Mouse (Mus musculus) liver, adult 2 months (tissue): ENCODE measurements around the gene Cst11. TPM values are rescaled to one million over a fixed set of nuclear protein-coding genes. Genes with fewer than 3 reads are reported as not detected.
A peak's percentile ranks its signal among the peaks of the same experiment; 100 is the strongest.

Experiments used
- DNase-seq: peaks from one replicate; pipeline ENCODE4 v3.0.0-alpha.2; 2011; ENCODE audit warnings: low read depth, low spot score; ENCODE audit errors: extremely low read depth
- H3K27ac ChIP-seq: fragments of 200-500 bp; replicated peaks from 2 replicates; pipeline ENCODE4 v1.5.1; 2012; ENCODE audit warnings: low read depth, mild to moderate bottlenecking, control low read depth, inconsistent platforms, low read length; ENCODE audit not compliant: insufficient read depth
- H3K27me3 ChIP-seq: fragments of 200-500 bp; 2 replicates; pipeline ENCODE4 v1.6.1; 2012; ENCODE audit warnings: mild to moderate bottlenecking, moderate library complexity, low read length, inconsistent platforms; ENCODE audit not compliant: control insufficient read depth, insufficient read depth
- H3K36me3 ChIP-seq: fragments of 200-500 bp; 2 replicates; pipeline ENCODE4 v1.6.1; 2012; ENCODE audit warnings: low read length, inconsistent platforms; ENCODE audit not compliant: control insufficient read depth, insufficient read depth
- H3K4me1 ChIP-seq: fragments of 200-500 bp; 2 replicates; pipeline ENCODE4 v1.6.1; 2011; ENCODE audit warnings: low read length; ENCODE audit not compliant: control insufficient read depth, insufficient read depth
- H3K4me3 ChIP-seq: fragments of 200-500 bp; 2 replicates; pipeline ENCODE4 v1.5.1; 2011; ENCODE audit warnings: low read depth, mild to moderate bottlenecking, control low read depth, low read length, moderate library complexity; ENCODE audit not compliant: insufficient read depth
- H3K79me2 ChIP-seq: fragments of 200-500 bp; 2 replicates; pipeline ENCODE4 v1.6.1; 2012; ENCODE audit warnings: inconsistent platforms, mild to moderate bottlenecking, low read length, moderate library complexity; ENCODE audit not compliant: control insufficient read depth, insufficient read depth
- H3K9ac ChIP-seq: fragments of 200-500 bp; 2 replicates; pipeline ENCODE4 v1.6.1; 2012; ENCODE audit warnings: low read depth, mild to moderate bottlenecking, control low read depth, inconsistent platforms, low read length
- CTCF ChIP-seq: fragments of 200-500 bp; IDR thresholded peaks from 2 replicates; pipeline ENCODE4 v1.5.1; 2011; ENCODE audit warnings: low read depth, low read length, control low read depth
- POLR2A ChIP-seq: fragments of 200-500 bp; IDR thresholded peaks from 2 replicates; pipeline ENCODE4 v1.6.1; 2011; ENCODE audit warnings: low read length, control low read depth; ENCODE audit not compliant: insufficient read depth; ENCODE audit errors: extremely low read depth
- WGBS: fragments of 180-500 bp; shearing (Covaris S2); methylation state at CpG from one replicate; pipeline ENCODE4 v1.1.7; 2018; 5-methylcytosine and 5-hydroxymethylcytosine counted together
- polyA plus RNA-seq: library from polyadenylated mRNA; depleted of rRNA; stranded (reverse); fragments of >200 nt; gene quantifications from 2 replicates; pipeline ENCODE4 v1.2.3, GENCODE M21; 2012; rRNA removed
- total RNA-seq: library from RNA; depleted of rRNA; stranded (reverse); fragments of >200 nt; gene quantifications from 2 replicates; pipeline ENCODE4 v1.2.3, GENCODE M21; 2014; rRNA removed

The Cst11 gene
- total and polyA plus RNA-seq, 2 experiments = not detected

- no peak for TF ChIP-seq POLR2A
- no peak for TF ChIP-seq CTCF
- WGBS = 76% methylated on average over 3 of the region's 3 CpGs
Measured at GRCm38 (mm10) chr2:148743846-148744407, 27.4 kb downstream of the Cst11 start.

GRCm38 (mm10) chr2:148743001-148743400 lies 28.3 kb downstream of the Cst11 start:
- WGBS = 79% methylated on average over 3 of the region's 3 CpGs
- Histone ChIP-seq H3K27me3 (no peaks in the 10 kb centered on the region), H3K4me3 (no peak overlapping the region), H3K36me3 (no peaks in the 10 kb centered on the region), H3K27ac (no peak overlapping the region), H3K9ac (no peak overlapping the region), H3K79me2 (no peaks in the 10 kb centered on the region), H3K4me1 (no peaks in the 10 kb centered on the region)
- no peak for DNase-seq
- TF ChIP-seq CTCF (no peak), POLR2A (no peak)

More at GRCm38 (mm10) chr2:148743846-148744407, 27.4 kb downstream of the Cst11 start:
- no peaks in the 10 kb centered on the region for H3K27me3 ChIP-seq
- H3K79me2 ChIP-seq = no peaks in the 10 kb centered on the region
- H3K9ac ChIP-seq = no peak overlapping the region
- no peaks in the 10 kb centered on the region for H3K36me3 ChIP-seq
- no peak overlapping the region for H3K4me3 ChIP-seq
- no peak overlapping the region for H3K27ac ChIP-seq
- no peaks in the 10 kb centered on the region for H3K4me1 ChIP-seq
- DNase-seq = no peak

GRCm38 (mm10) chr2:148732327-148733000 lies 38.8 kb downstream of the Cst11 start, which contains the start of gene Napb:
Gene Napb (minus strand): TSS chr2:148732467.
- H3K4me1 ChIP-seq = peaks cover 2% of the 10 kb centered on the region; the same call in 1 of the 2 replicates
- no peaks in the 10 kb centered on the region for H3K27me3 ChIP-seq
- no peaks in the 10 kb centered on the region for H3K36me3 ChIP-seq
- 5% methylated on average over 18 of the region's 18 CpGs for WGBS
- peak; percentile 91 for DNase-seq
- 0 out of 2 replicates have a peak within 1 kb of the TSS, but pooled peaks have one; percentile 7 for H3K27ac ChIP-seq
- H3K79me2 ChIP-seq = peaks cover 9% of the 10 kb centered on the region; the same call in 1 of the 2 replicates
- H3K9ac ChIP-seq = peak within 1 kb of the TSS; percentile 77
- peak; percentile 90 for TF ChIP-seq POLR2A
- no peak for TF ChIP-seq CTCF
- peak within 1 kb of the TSS; percentile 92 for H3K4me3 ChIP-seq

- H3K27ac ChIP-seq = 0 out of 2 replicates have a peak overlapping the region, but pooled peaks have one; percentile 7
- under 1% methylated on average over 35 of the region's 35 CpGs for WGBS
Measured at GRCm38 (mm10) chr2:148731614-148732326, 39.5 kb downstream of the Cst11 start.

GRCm38 (mm10) chr2:148719271-148719995 lies 51.9 kb downstream of the Cst11 start:
- Histone ChIP-seq H3K27ac (no peak overlapping the region), H3K9ac (no peak overlapping the region), H3K4me3 (no peak overlapping the region), H3K79me2 (peaks cover 21% of the 10 kb centered on the region), H3K4me1 (no peaks in the 10 kb centered on the region), H3K27me3 (no peaks in the 10 kb centered on the region), H3K36me3 (peaks cover 3% of the 10 kb centered on the region; the same call in 1 of the 2 replicates)
- no peak for DNase-seq
- 83% methylated on average over 2 of the region's 2 CpGs for WGBS
- no peak for TF ChIP-seq CTCF
- no peak for TF ChIP-seq POLR2A

More at GRCm38 (mm10) chr2:148731614-148732326, 39.5 kb downstream of the Cst11 start:
- peak overlapping the region; percentile 77 for H3K9ac ChIP-seq
- H3K79me2 ChIP-seq = peaks cover 9% of the 10 kb centered on the region; the same call in 1 of the 2 replicates
- peaks cover 2% of the 10 kb centered on the region; the same call in 1 of the 2 replicates for H3K4me1 ChIP-seq
- peak overlapping the region; percentile 92 for H3K4me3 ChIP-seq
- TF ChIP-seq POLR2A (no peak), CTCF (no peak)
- DNase-seq = peak; percentile 16
- H3K27me3 ChIP-seq = no peaks in the 10 kb centered on the region
- H3K36me3 ChIP-seq = no peaks in the 10 kb centered on the region

Other genes with a start within 250 kb of the Cst11 start
- gene Nxt1, start 98.9 kb downstream of the Cst11 start, total RNA-seq = 10.3 and 13.0 TPM in 2 replicates
- gene Nxt1, start 98.9 kb downstream of the Cst11 start, polyA plus RNA-seq = 11.7 and 15.0 TPM in 2 replicates
- gene Gzf1, start 90.5 kb downstream of the Cst11 start, total RNA-seq = 49.8 and 52.2 TPM in 2 replicates
- gene Gzf1, start 90.5 kb downstream of the Cst11 start, polyA plus RNA-seq = 13.7 and 13.9 TPM in 2 replicates
- 1.7 TPM in 2 replicates for gene Napb, start 39.0 kb downstream of the Cst11 start, total RNA-seq
- 0.54 and 0.57 TPM in 2 replicates for gene Napb, start 39.0 kb downstream of the Cst11 start, polyA plus RNA-seq
- not detected in 2 replicates for gene Cstl1, start 21.1 kb downstream of the Cst11 start, total RNA-seq
- not detected in 2 replicates for gene Cstl1, start 21.1 kb downstream of the Cst11 start, polyA plus RNA-seq
- gene 8030411F24Rik, start 10.5 kb upstream of the Cst11 start, total RNA-seq = not detected in 2 replicates
- gene 8030411F24Rik, start 10.5 kb upstream of the Cst11 start, polyA plus RNA-seq = not detected in 2 replicates
- gene Cst12, start 17.9 kb upstream of the Cst11 start, total RNA-seq = not detected in 2 replicates
- gene Cst12, start 17.9 kb upstream of the Cst11 start, polyA plus RNA-seq = not detected in 2 replicates
- gene Cst8, start 27.3 kb upstream of the Cst11 start, total RNA-seq = not detected in 2 replicates
- gene Cst8, start 27.3 kb upstream of the Cst11 start, polyA plus RNA-seq = not detected in 2 replicates
- gene Cst13, start 48.6 kb upstream of the Cst11 start, total RNA-seq = not detected in 2 replicates
- not detected in 2 replicates for gene Cst13, start 48.6 kb upstream of the Cst11 start, polyA plus RNA-seq
- gene Cst9, start 63.6 kb upstream of the Cst11 start, total RNA-seq = not detected in 2 replicates
- not detected in 2 replicates for gene Cst9, start 63.6 kb upstream of the Cst11 start, polyA plus RNA-seq
- gene 9230104L09Rik, start 93.5 kb upstream of the Cst11 start, total RNA-seq = 0.20 TPM in 1 of 2 replicates, not detected in the other
- not detected in 2 replicates for gene 9230104L09Rik, start 93.5 kb upstream of the Cst11 start, polyA plus RNA-seq
- 251 and 282 TPM in 2 replicates for gene Cst3, start 104.2 kb upstream of the Cst11 start, total RNA-seq
- 436 and 441 TPM in 2 replicates for gene Cst3, start 104.2 kb upstream of the Cst11 start, polyA plus RNA-seq
- not detected in 2 replicates for gene Gm1330, start 231.8 kb upstream of the Cst11 start, total RNA-seq
- not detected in 2 replicates for gene Gm1330, start 231.8 kb upstream of the Cst11 start, polyA plus RNA-seq
- gene Gm10750, start 245.7 kb upstream of the Cst11 start, total RNA-seq = not detected in 2 replicates
- not detected in 2 replicates for gene Gm10750, start 245.7 kb upstream of the Cst11 start, polyA plus RNA-seq